Mouse (Mus musculus) 3T3-L1 (cell line): ENCODE results near the gene Col4a6.

ENCODE experiments used
- DNase-seq: peaks from one replicate; pipeline ENCODE4 v3.0.0-alpha.2; 2015; ENCODE audit warnings: low read depth, low spot score

The Col4a6 gene

GRCm38 (mm10) chrX:141249636-141250035, 224.2 kb downstream of the Col4a6 start:
- DNase-seq: no peak

GRCm38 (mm10) chrX:141236564-141237333, 237.1 kb downstream of the Col4a6 start:
- DNase-seq: peak; percentile 70

GRCm38 (mm10) chrX:141228169-141228568, 245.7 kb downstream of the Col4a6 start:
- DNase-seq: no peak

GRCm38 (mm10) chrX:141212802-141213201, 261.1 kb downstream of the Col4a6 start:
- DNase-seq: peak; percentile 81

- peak; percentile 72 for DNase-seq
Observed at GRCm38 (mm10) chrX:141198993-141199392, 274.9 kb downstream of the Col4a6 start.

GRCm38 (mm10) chrX:141195036-141195435, 278.8 kb downstream of the Col4a6 start:
- no peak for DNase-seq

GRCm38 (mm10) chrX:141175353-141175752, 298.5 kb downstream of the Col4a6 start:
- peak; percentile 69 for DNase-seq

GRCm38 (mm10) chrX:141165067-141165466, 308.8 kb downstream of the Col4a6 start:
- DNase-seq: no peak

- no peak for DNase-seq
Observed at GRCm38 (mm10) chrX:141160371-141160770, 313.5 kb downstream of the Col4a6 start.

- DNase-seq: peak; percentile 51
Observed at GRCm38 (mm10) chrX:141158160-141158559, 315.7 kb downstream of the Col4a6 start.

GRCm38 (mm10) chrX:141157626-141158025, 316.2 kb downstream of the Col4a6 start:
- DNase-seq: no peak

- peak; percentile 50 for DNase-seq
Observed at GRCm38 (mm10) chrX:141156696-141157095, 317.2 kb downstream of the Col4a6 start.

- DNase-seq: no peak
Observed at GRCm38 (mm10) chrX:141151182-141151581, 322.7 kb downstream of the Col4a6 start.

GRCm38 (mm10) chrX:141150290-141150689, 323.6 kb downstream of the Col4a6 start:
- DNase-seq: no peak

GRCm38 (mm10) chrX:141149705-141150104, 324.2 kb downstream of the Col4a6 start:
- DNase-seq: no peak
